Mouse (Mus musculus): ENCODE measurements around the gene Nprl2. TPM values are rescaled to one million over a fixed set of nuclear protein-coding genes. Genes with fewer than 3 reads are reported as not detected.
"Not testable (repeated sequence)": the region's sequence is repeated elsewhere in the genome, so short reads cannot be mapped to it uniquely, and the experiment has no call there.

The Nprl2 gene
- polyA plus RNA-seq, 1 experiment from 2014 or later = 33.1 TPM

DNA sequence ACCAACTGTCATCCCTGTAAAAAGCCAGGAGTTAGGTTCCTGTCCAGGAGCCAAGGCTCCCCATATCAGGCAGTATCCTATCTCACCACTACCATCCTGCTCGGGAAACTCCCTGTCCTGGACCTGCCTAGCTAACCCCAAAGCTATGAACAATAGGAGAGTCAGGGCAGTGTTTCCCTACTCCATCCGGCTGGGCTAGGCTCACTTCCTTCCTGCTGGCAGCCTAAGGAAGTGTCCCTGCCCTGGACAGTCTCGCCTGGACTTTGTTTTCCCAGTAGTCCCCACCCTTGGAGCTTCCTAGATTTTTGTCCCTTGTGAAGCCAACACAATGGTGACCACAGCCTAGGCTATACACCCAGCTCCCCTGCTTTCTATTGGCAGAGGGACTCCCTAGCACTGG, 24.8 kb downstream of the Nprl2 start:
- Histone ChIP-seq H3K36me3 (peaks cover 37% of the 10 kb centered on the region), H3K27me3 (ENCODE audit: insufficient read depth, poor library complexity, severe bottlenecking) (no peaks in the 10 kb centered on the region)

DNA sequence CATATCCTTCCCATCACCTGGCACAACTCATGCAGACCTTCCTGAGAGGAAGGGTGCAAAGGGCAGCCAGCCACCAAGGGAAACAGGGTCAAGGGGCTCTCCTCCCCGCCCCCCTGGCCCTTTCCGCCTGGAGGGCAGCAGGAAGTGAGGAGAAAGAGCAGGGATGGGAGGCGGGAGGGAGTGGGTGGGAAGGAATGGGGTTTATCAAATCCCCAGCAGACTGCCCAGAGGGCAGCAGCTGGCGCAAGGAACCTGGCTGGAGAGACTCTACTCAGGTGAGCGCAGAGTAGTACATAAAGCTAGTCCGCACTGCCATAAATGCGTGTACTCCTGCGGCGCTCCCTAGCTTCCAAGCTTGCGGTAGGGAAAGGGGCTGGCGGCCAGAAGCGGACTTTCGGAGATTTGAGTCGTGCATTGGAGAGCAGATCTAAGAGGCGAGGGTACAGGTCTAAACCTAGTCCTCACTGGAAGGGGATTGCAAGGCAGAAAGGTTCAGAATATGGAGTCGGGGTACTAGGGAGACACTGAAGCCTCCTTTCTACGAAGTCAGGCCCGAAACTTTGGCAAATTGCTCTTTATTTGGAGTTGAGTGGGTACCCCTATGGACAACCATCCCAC, 25.8 kb downstream of the Nprl2 start, which contains the start of gene Hyal2:
Gene Hyal2, plus strand, starts transcription at position 244 of the 618 bp plus-strand sequence.
- Histone ChIP-seq H3K36me3 (peaks cover 41% of the 10 kb centered on the region), H3K9me3 (no peaks in the 10 kb centered on the region), H3K27me3 (ENCODE audit: insufficient read depth, poor library complexity, severe bottlenecking) (no peaks in the 10 kb centered on the region), H3K4me1 (peaks cover 75% of the 10 kb centered on the region), H3K4me3 (peak within 1 kb of the TSS; percentile 81), H3K27ac (peak within 1 kb of the TSS; percentile 97)
- 6% methylated on average over 18 of the region's 18 CpGs for WGBS
- DNase-seq (ENCODE audit: low spot score) = no peak

More for the DNA sequence above, 24.8 kb downstream of the Nprl2 start:
- WGBS = 49% methylated on average over 3 of the region's 3 CpGs
- H3K4me3 ChIP-seq = peak overlapping the region; percentile 81
- no peak for DNase-seq (ENCODE audit: low spot score)
- H3K27ac ChIP-seq = peak overlapping the region; percentile 97
- no peaks in the 10 kb centered on the region for H3K9me3 ChIP-seq
- peaks cover 70% of the 10 kb centered on the region for H3K4me1 ChIP-seq

DNA sequence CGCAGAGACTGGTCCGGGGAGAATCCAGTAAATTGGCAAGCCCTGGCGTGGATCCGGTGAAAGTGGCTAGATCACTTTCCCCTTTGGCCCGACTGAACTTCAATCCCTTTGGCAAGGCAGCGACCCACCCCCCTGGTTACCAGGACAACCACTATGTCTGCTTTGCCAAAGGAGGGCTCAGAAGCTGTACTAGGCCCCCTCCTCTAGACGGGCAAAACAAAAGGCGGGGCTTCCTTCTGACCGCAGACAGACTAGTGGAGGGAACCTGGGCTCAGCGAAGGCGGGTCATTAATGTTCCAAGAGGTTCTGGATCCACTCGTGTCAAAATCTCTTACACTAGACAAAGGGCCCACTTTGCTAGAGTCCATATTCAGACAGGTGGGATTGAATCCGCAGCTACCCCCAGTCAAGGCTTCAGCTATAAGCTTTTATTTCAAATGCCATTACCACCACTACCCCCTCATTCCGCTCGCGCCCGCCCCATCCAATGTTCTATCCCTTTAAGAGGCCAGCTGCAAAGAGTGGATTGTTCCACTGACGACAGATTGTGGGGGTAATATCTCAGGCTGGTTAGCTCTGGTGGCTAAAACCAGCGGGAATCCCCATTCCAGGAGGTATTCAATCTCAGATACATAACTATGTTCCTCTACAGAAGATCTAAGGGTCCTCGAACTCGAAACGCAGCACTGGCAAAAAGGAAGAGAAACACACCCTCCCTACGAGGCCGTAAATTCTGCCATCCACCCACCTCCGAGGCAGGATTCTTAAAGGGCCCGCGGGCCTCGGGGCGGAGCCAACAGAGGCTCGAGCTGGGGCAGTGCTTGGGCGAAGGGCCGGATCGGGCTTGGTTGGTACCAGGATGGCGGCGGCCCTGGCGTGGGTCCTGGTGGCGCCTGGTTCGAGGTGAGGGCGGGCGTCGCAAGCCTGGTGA, 26.6 kb downstream of the Nprl2 start:
- Histone ChIP-seq H3K36me3 (peaks cover 48% of the 10 kb centered on the region), H3K9me3 (no peaks in the 10 kb centered on the region), H3K4me3 (peak overlapping the region; percentile 81), H3K27me3 (ENCODE audit: insufficient read depth, poor library complexity, severe bottlenecking) (no peaks in the 10 kb centered on the region), H3K4me1 (peaks cover 73% of the 10 kb centered on the region), H3K27ac (peak overlapping the region; percentile 97)
- under 1% methylated on average over 41 of the region's 41 CpGs for WGBS
- peak; percentile 94 for DNase-seq (ENCODE audit: low spot score)

DNA sequence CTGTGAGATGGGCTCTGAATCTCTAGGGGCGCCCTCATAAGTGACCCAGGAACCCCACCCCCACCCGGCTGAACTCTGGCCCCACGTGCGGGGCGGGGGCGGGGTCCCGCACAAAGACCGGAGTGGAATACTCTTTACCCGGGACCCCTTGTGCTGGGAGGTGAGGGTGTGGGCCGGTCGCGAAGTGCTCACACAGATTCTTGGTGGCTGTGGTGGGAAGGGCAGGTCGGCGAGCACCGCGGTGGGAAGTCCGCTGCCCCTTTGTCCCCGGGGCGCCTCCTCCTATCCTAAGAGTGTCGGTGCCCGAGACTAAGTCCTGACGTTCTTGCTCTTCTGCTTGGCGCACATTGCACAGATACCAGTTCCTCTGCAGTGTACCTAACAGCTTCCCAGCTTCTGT, 27.2 kb downstream of the Nprl2 start:
- Histone ChIP-seq H3K36me3 (peaks cover 51% of the 10 kb centered on the region), H3K4me1 (peaks cover 66% of the 10 kb centered on the region), H3K9me3 (no peaks in the 10 kb centered on the region), H3K4me3 (peak overlapping the region; percentile 81), H3K27me3 (ENCODE audit: insufficient read depth, poor library complexity, severe bottlenecking) (no peaks in the 10 kb centered on the region), H3K27ac (peak overlapping the region; percentile 97)
- no peak for DNase-seq (ENCODE audit: low spot score)
- under 1% methylated on average over 23 of the region's 23 CpGs for WGBS

DNA sequence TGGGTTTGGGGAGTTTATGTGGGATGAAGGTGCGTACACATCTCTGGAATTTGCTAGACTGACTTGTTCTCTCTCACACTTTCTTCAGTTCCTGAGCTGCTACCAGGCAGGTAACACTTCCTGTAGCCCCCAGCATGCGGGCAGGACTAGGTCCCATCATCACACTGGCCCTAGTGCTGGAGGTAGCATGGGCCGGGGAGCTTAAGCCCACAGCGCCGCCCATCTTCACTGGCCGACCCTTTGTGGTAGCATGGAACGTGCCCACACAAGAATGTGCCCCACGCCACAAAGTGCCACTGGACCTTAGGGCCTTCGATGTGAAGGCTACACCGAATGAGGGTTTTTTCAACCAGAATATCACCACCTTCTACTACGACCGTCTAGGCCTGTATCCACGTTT, 28.0 kb downstream of the Nprl2 start:
- H3K27ac ChIP-seq = peak overlapping the region; percentile 97
- DNase-seq (ENCODE audit: low spot score) = no peak
- WGBS = 53% methylated on average over 13 of the region's 13 CpGs
- H3K4me1 ChIP-seq = peaks cover 64% of the 10 kb centered on the region
- no peaks in the 10 kb centered on the region for H3K9me3 ChIP-seq
- H3K4me3 ChIP-seq = peak overlapping the region; percentile 81
- peaks cover 51% of the 10 kb centered on the region for H3K36me3 ChIP-seq
- H3K27me3 ChIP-seq (ENCODE audit: insufficient read depth, poor library complexity, severe bottlenecking) = no peaks in the 10 kb centered on the region

DNA sequence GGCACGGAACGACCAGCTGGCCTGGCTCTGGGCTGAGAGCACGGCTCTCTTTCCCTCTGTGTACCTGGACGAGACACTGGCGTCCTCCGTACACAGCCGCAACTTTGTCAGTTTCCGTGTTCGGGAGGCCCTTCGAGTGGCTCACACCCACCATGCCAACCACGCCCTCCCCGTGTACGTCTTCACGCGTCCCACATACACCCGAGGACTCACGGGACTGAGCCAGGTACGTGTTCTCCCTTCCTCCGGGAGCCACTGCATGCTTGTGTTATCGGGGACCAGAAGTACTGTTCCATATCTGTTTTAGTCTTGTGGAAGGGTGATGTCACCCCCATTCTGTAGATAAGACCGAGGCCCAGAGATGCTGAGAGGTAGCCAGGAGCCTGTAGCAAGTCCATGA, 28.8 kb downstream of the Nprl2 start:
- DNase-seq (ENCODE audit: low spot score) = peak; percentile 84
- Histone ChIP-seq H3K27ac (peak overlapping the region; percentile 97; the same call in 1 of the 2 replicates), H3K4me1 (peaks cover 62% of the 10 kb centered on the region), H3K9me3 (no peaks in the 10 kb centered on the region), H3K27me3 (ENCODE audit: insufficient read depth, poor library complexity, severe bottlenecking) (no peaks in the 10 kb centered on the region), H3K36me3 (peaks cover 44% of the 10 kb centered on the region), H3K4me3 (peak overlapping the region; percentile 81)
- 60% methylated on average over 21 of the region's 21 CpGs for WGBS

DNA sequence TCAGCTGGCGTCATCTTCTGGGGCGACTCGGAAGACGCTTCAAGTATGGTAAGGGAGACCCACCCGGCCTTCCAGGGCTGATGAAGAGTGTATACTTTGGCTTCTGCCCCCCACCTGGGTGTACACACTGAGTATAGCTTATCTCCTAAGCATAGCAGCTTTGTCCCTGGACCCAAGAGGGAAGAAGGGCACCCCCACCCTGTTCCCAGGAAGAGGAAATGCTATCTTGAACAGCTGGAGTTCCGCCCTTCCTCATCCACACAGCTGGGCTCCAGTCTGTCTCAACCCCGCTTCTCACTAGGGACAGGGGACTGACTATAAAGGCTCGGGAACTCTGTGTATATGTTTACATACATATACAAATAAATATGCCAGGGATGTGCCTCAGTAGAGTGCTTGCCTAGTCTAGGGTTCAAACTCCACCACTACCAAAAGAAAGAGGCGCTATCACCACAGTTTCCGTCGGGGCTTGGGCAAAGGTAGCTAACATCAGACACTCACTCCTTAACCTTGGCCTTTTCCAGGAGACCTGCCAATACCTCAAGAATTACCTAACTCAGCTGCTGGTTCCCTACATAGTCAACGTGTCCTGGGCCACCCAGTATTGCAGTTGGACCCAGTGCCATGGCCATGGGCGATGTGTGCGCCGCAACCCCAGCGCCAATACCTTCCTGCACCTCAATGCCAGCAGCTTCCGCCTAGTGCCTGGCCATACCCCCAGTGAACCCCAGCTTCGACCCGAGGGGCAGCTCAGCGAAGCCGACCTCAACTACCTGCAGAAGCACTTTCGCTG, 29.7 kb downstream of the Nprl2 start:
- DNase-seq (ENCODE audit: low spot score) = no peak
- Histone ChIP-seq H3K27ac (peak overlapping the region; percentile 97; the same call in 1 of the 2 replicates), H3K9me3 (no peaks in the 10 kb centered on the region), H3K27me3 (ENCODE audit: insufficient read depth, poor library complexity, severe bottlenecking) (no peaks in the 10 kb centered on the region), H3K36me3 (peaks cover 44% of the 10 kb centered on the region), H3K4me1 (peaks cover 60% of the 10 kb centered on the region), H3K4me3 (peak overlapping the region; percentile 81)
- 88% methylated on average over 22 of the region's 22 CpGs for WGBS

DNA sequence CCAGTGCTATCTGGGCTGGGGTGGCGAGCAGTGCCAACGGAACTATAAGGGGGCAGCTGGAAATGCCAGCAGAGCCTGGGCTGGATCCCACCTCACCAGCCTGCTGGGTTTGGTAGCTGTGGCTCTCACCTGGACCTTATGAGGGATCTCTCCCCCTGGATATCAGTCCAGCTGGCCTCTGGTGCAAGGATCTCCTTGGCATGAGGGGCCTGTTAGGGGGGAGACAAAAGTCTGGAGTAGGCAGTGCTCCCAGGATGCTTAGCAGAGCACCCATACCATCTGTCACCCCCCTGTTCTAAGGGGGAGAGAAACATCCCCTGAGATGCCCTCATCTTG, 30.3 kb downstream of the Nprl2 start:
- 98% methylated on average over 2 of the region's 2 CpGs for WGBS
- H3K4me1 ChIP-seq = peaks cover 60% of the 10 kb centered on the region

DNA sequence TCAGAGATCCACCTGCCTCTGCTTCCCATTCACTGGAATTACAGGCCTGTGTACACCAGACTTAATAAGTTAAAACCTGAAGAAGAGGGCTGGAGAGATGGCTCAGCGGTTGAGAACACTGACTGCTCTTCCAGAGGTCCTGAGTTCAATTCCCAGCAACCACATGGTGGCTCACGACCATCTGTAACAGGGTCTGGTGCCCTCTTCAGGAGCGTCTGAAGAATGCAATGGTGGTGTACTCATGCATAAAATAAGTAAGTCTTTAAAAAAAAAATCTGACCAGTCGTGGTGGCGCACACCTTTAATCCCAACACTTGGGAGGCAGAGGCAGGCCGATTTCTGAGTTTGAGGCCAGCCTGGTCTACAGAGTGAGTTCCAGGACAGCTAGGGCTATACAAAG, 31.7 kb downstream of the Nprl2 start:
- not testable (repeated sequence) for H3K27me3 ChIP-seq (ENCODE audit: insufficient read depth, poor library complexity, severe bottlenecking); H3K27ac ChIP-seq; DNase-seq (ENCODE audit: low spot score); H3K4me3 ChIP-seq; H3K9me3 ChIP-seq
- Histone ChIP-seq H3K4me1 (peaks cover 61% of the 10 kb centered on the region), H3K36me3 (peaks cover 44% of the 10 kb centered on the region)
- WGBS = 79% methylated on average over 6 of the region's 6 CpGs

More for the DNA sequence above, 30.3 kb downstream of the Nprl2 start:
- no peak overlapping the region for H3K27ac ChIP-seq
- no peak for DNase-seq (ENCODE audit: low spot score)
- H3K36me3 ChIP-seq = peaks cover 44% of the 10 kb centered on the region
- H3K27me3 ChIP-seq (ENCODE audit: insufficient read depth, poor library complexity, severe bottlenecking) = no peaks in the 10 kb centered on the region
- H3K9me3 ChIP-seq = no peaks in the 10 kb centered on the region
- no peak overlapping the region for H3K4me3 ChIP-seq

DNA sequence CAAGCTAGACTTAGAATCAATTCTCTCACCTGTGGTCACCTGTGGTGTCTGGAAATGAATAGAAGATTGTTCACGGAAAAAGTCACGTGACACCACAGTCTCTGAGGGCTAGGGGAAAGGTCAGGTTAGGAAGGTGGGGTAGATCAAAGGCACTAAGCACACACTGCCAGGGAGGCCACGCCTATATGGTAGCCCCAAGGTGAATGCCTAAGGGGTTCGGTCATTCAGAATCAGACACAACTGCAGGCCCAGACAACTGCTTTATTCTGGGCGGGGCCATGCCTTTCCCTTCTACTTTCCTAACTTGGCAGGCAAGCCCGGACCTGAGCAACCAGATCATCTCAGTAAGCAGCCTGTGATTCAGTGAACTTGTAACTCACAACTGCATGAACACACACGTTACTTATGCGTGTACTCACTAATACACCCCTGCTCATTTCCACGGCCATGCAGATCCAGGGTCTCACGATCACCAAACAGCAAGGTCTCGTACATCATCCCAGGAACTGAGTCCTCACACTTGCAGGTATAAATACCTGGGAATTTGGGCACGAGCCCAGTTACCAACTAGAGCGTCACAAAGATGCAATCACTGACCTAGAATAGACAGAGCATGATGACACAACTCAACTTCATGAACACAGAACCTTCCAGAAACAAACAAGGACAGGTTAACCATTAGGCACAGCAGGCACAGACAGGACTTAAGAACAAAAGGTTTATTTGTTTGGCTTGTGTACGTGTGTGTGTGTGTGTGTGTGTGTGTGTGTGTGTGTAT, 33.7 kb downstream of the Nprl2 start:
- DNase-seq (ENCODE audit: low spot score) = no peak
- no peaks in the 10 kb centered on the region for H3K27me3 ChIP-seq (ENCODE audit: insufficient read depth, poor library complexity, severe bottlenecking)
- H3K36me3 ChIP-seq = peaks cover 38% of the 10 kb centered on the region
- peak overlapping the region; percentile 8 for H3K27ac ChIP-seq
- H3K4me3 ChIP-seq = no peak overlapping the region; the same call in 1 of the 2 replicates
- no peaks in the 10 kb centered on the region for H3K9me3 ChIP-seq
- H3K4me1 ChIP-seq = peaks cover 59% of the 10 kb centered on the region
- WGBS = 86% methylated on average over 14 of the region's 14 CpGs

DNA sequence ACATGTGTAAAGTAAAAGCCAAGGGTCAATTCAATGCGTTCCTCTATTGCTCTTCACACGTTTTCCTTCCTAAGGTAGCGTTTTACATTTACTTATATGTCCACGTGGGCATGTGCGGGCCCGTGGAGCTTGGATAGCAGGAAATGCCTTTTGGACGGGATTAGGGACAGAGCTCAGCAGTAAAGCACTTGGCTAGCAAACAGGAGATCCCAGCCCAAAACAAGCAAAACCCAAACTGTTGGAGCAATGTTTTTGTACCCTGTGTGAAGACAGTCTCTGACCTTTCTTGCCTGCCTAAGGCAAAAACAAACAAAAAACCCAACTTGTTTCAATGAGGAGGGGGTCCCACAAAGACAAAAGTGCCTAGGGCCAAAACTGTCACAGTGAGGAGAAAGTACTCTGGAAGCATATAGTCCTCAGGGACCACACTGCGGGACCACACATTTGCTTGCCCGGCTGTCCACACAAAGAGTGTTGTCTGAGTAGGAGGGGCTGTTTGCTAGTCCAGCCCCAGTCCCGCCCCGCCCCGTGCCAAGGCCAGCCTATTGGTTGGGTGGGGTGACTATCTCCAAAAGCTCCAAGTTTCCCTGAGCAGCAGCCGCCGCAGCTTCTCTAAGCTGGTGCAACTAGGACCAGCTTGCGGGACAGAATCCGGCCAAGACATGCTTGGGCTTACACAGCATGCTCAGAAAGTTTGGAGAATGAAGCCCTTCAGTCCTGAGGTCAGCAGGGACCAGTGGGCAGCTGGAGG, 34.5 kb downstream of the Nprl2 start, which contains the start of gene Hyal1:
Gene Hyal1, plus strand, starts transcription at position 571 of the 751 bp plus-strand sequence.
- peak; percentile 95 for DNase-seq (ENCODE audit: low spot score)
- Histone ChIP-seq H3K9me3 (no peaks in the 10 kb centered on the region), H3K4me1 (peaks cover 58% of the 10 kb centered on the region), H3K4me3 (peak within 1 kb of the TSS; percentile 54), H3K27me3 (ENCODE audit: insufficient read depth, poor library complexity, severe bottlenecking) (no peaks in the 10 kb centered on the region), H3K36me3 (peaks cover 31% of the 10 kb centered on the region), H3K27ac (peak within 1 kb of the TSS; percentile 8)
- 24% methylated on average over 16 of the region's 16 CpGs for WGBS
